Mouse (Mus musculus) mesoderm, embryonic 11.5 days (tissue): ENCODE results near the gene Zbtb18.
"Not testable (repeated sequence)": the region's sequence is repeated elsewhere in the genome, so short reads cannot be mapped to it uniquely, and the experiment has no call there.

Experiments
- DNase-seq: peaks from one replicate; pipeline ENCODE4 v3.0.0-alpha.2; 2012; ENCODE audit warnings: low read depth, low spot score

Zbtb18 gene

GRCm38 (mm10) chr1:177447086-177447485 lies 4.9 kb downstream of the Zbtb18 start:
- DNase-seq = peak; percentile 57

GRCm38 (mm10) chr1:177447541-177448111 lies 5.5 kb downstream of the Zbtb18 start:
- DNase-seq = peak; percentile 79

GRCm38 (mm10) chr1:177448121-177448561 lies 6.0 kb downstream of the Zbtb18 start:
- no peak for DNase-seq

- no peak for DNase-seq
These were observed 6.8 kb downstream of the Zbtb18 start for GRCm38 (mm10) chr1:177448921-177449320.

GRCm38 (mm10) chr1:177449857-177450256 lies 7.7 kb downstream of the Zbtb18 start:
- DNase-seq = not testable (repeated sequence)

- DNase-seq = no peak
These were observed 8.9 kb downstream of the Zbtb18 start for GRCm38 (mm10) chr1:177451041-177451440.

GRCm38 (mm10) chr1:177451991-177452431 lies 9.9 kb downstream of the Zbtb18 start:
- DNase-seq = peak; percentile 48

GRCm38 (mm10) chr1:177452987-177453386 lies 10.8 kb downstream of the Zbtb18 start:
- no peak for DNase-seq

GRCm38 (mm10) chr1:177453806-177454205 lies 11.7 kb downstream of the Zbtb18 start:
- DNase-seq = no peak

GRCm38 (mm10) chr1:177454492-177454891 lies 12.3 kb downstream of the Zbtb18 start:
- no peak for DNase-seq

GRCm38 (mm10) chr1:177455466-177455865 lies 13.3 kb downstream of the Zbtb18 start:
- DNase-seq = no peak

- no peak for DNase-seq
These were observed 14.1 kb downstream of the Zbtb18 start for GRCm38 (mm10) chr1:177456208-177456607.

GRCm38 (mm10) chr1:177456772-177457171 lies 14.6 kb downstream of the Zbtb18 start:
- no peak for DNase-seq

GRCm38 (mm10) chr1:177457981-177458380 lies 15.8 kb downstream of the Zbtb18 start:
- no peak for DNase-seq

GRCm38 (mm10) chr1:177458456-177459389 lies 16.6 kb downstream of the Zbtb18 start:
- DNase-seq = no peak

GRCm38 (mm10) chr1:177459536-177459935 lies 17.4 kb downstream of the Zbtb18 start:
- DNase-seq = no peak

GRCm38 (mm10) chr1:177467150-177467549 lies 25.0 kb downstream of the Zbtb18 start:
- no peak for DNase-seq

GRCm38 (mm10) chr1:177468436-177468835 lies 26.3 kb downstream of the Zbtb18 start:
- no peak for DNase-seq

- DNase-seq = no peak
These were observed 27.9 kb downstream of the Zbtb18 start for GRCm38 (mm10) chr1:177470091-177470490.

- no peak for DNase-seq
These were observed 28.8 kb downstream of the Zbtb18 start for GRCm38 (mm10) chr1:177470951-177471350.

GRCm38 (mm10) chr1:177475542-177476197 lies 33.5 kb downstream of the Zbtb18 start:
- DNase-seq = no peak

- DNase-seq = no peak
These were observed 36.4 kb downstream of the Zbtb18 start for GRCm38 (mm10) chr1:177478578-177478977.
